Mouse (Mus musculus) inflammation-experienced regulatory T-cells, adult 6 months (primary cell): ENCODE data around the gene Zbtb5. TPM values are rescaled to one million over a fixed set of nuclear protein-coding genes. Genes with fewer than 3 reads are reported as not detected.
"Not testable (repeated sequence)": the region's sequence is repeated elsewhere in the genome, so short reads cannot be mapped to it uniquely, and the experiment has no call there.

ENCODE experiments used
- ATAC-seq: one replicate; pipeline ENCODE4 v1.8.0; 2017
- polyA plus RNA-seq, 3 experiments: library from polyadenylated mRNA; unstranded; fragments of 100-300 nt; shearing (Covaris generic); gene quantifications; one replicate each; pipeline ENCODE4 v1.2.1; 2017

The Zbtb5 gene
- polyA plus RNA-seq: 1 to 10 TPM; 7.5 to 9.2 (median 8.5) TPM

- ATAC-seq: peak; percentile 91
Measured at GRCm38 (mm10) chr4:45012105-45012975, at the start of gene Zbtb5. TSS of gene Zbtb5 (minus strand) at chr4:45012412.

- ATAC-seq: no peak
Measured at GRCm38 (mm10) chr4:45055451-45055850, 43.2 kb upstream of the Zbtb5 start.

DNA sequence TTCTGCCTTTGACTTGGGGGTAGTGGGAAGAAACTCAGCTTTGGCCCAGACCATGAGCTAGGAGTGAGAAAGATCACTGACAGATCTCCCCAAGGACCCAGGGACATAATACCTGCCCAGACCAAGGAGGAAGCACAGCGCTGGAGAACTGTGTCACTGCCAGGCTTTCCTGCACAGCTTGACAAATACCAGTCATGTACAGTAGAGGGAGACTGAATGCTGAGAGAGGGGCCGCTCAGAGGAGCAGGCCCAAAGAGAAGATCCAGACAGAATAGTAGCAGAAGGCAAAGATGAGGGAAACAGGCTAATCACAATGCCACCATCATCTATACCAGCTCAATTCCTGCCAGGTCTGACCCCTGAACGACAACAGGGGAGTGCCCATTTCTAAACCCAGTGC is 42.6 kb upstream of the Zbtb5 start:
- no peak for ATAC-seq

GRCm38 (mm10) chr4:45047956-45048355 is 35.7 kb upstream of the Zbtb5 start:
- ATAC-seq: no peak

DNA sequence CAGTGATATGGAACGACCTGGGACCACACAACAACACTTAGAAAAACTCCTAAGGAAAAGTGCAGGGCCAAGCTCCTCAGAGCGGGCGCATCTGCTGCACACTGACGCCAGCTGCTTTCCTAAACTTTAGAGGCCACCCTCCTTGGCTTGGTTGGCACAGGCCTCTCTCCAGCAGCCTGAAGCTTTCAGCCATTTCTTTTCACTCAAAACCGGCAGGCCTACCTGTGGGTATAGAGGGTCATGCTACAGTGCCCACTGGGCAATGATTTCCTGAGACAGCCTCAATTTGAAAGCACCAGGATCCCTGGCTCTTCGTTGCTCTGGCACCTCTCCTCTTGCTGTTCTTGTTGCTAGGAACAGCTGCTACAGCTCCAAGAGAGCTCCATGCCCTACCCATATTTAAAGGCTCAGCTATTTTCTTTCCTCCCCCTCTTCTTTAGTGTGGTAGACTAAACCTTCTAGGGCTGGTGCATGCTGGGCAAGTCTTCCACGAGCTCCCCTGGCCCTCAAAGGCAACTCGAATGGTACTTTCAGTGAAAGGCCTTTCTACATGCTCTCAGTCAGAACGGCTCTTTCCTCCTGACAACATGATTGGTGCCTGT is 35.2 kb upstream of the Zbtb5 start:
- no peak for ATAC-seq

DNA sequence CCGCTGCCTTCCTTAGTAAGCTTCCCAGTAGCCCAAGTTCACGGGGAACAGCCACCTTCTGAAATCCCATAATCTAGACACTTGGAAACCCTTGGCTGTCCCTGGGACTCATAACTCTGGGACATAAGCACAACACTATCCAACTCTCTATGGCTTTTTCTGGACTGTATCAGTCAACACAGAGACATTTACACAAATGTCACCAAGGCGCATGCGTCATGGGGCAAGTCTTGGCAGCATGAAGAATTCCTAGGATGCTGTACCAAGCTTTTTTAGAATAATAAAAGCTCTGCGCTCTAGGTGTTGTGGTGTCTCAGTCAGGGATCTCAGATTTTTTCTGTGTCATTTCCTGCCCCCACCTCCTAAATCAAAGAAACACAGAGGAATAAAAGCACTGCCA is 34.5 kb upstream of the Zbtb5 start:
- no peak for ATAC-seq

DNA sequence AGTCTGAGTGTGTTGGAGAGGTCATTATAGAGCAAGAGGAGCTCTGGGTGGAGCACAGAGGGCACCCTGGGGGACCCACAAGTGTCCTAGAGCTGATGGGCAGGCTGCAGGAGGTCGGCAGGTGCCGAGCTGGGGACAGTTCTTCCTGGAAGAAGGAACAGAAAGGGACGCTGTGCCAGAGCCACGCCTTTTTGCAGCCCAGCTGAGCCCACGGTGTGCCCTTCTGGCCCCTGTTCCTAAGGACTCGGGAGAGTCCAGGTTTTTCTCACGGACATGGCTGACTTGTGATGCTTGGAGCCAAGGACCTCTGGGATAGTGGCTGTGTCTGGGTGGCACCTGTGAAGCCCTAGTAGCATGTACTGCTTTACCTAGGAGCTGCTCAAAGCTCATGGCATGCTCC is 28.6 kb upstream of the Zbtb5 start:
- ATAC-seq: no peak

DNA sequence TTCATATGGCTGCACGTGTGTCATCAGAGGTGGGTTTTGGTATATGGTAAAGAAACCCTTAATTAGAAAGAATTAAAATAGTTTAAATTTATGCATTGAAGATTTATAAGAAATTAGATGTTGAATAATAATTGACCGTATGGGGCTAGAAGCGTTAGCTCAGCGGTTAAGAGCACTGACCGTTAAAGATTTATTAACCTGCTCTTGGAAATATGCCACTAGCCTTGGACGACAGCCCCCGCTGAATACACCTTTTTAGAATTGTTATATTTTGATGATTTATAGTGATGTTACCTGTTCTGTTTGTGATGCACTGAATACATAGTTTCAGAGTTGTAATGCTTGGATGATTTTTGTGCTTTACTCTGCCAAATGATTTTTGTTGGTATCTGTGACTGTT is 27.3 kb upstream of the Zbtb5 start:
- ATAC-seq: not testable (repeated sequence)

GRCm38 (mm10) chr4:45038879-45039278 is 26.7 kb upstream of the Zbtb5 start:
- ATAC-seq: not testable (repeated sequence)

DNA sequence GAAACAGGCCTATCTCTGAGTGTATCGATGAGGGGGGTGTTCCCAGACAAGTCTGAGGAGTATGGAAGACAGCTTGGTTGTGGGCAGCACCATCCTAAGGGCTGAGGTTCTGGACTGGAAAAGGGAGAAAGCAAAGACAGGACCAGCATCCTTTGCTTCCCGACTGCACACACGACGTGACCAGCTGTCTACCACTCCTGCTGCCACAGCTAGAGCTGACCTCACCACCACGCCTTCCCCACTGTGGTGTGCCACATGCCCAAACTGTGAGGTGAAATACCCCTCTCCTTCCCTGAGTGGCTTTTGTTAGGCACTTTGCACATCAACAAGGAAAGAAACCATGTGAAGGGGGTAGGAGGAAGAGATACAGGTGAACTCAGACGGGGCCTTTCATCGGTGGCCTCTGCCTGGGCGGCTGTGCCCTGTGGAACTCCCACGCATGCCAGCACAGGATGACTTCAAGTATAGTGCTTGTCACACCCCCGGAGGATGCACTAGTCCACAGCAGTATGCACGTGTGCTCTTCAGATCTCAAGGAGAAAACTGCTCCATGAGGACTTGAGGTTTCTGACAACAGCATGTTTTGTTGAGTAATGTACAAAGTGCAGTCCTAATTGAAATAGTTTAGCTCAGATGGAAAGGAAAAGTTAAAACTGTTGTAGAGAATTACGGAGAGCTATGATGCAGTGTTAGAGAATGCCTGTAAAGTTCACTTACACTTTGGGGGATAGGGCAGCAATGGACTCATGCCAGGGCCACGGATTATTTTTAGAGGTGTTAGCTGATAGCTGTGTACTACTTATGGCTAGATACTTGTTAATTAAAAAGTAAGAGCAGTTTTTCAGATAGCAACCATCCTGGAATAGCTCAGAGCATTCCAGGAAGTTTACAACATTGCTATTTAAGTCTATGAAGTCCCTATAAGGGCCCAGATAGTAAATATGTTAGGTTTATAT is 25.5 kb upstream of the Zbtb5 start:
- no peak for ATAC-seq

GRCm38 (mm10) chr4:45036571-45036970 is 24.4 kb upstream of the Zbtb5 start:
- ATAC-seq: no peak

- ATAC-seq: no peak
Measured at GRCm38 (mm10) chr4:45036048-45036447, 23.8 kb upstream of the Zbtb5 start.

DNA sequence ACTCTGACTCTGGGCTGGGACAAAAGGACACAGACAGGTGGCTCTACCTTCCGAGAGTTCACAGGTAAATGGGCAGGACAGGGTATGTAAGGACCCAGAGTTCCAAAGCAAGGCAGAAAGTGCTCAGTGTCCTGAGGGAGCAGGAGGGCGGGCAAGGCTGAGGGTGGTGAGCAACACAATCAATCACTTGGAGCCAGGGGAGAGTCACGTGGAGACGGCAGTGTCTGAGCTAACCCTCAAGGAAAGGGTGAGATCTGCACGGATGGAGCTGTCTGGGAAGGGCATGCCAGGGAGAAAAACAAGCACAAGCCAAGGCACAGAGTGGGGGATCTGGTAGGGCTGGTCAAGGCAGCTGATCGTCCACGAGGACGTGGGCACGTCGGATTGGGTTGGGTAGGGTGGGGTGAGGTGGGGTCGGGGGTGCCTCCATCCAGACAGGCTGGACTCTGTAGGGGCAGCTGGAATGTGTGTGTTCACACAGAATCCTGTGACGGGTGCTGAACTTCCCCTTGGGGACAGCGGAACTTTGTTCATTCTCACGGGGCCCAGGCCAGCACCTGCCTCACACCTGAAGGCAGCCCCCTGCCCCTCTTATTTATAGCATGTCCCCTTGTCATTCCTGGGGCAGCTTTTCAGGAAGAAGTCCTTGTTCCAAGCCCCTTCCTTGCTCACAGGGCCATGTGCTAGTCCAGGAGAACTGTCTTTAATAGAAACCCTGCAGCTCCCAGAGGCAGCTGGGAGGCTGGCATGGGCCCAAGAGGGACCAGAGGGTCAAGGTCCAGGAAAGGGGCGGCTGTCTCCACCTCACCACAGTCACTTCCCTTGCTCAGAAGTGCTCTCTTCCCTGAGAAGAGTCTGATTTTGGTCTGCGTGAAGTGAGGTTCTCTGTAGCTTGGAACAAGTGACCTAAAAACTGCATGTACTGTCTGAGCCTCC is 22.7 kb upstream of the Zbtb5 start:
- ATAC-seq: no peak

DNA sequence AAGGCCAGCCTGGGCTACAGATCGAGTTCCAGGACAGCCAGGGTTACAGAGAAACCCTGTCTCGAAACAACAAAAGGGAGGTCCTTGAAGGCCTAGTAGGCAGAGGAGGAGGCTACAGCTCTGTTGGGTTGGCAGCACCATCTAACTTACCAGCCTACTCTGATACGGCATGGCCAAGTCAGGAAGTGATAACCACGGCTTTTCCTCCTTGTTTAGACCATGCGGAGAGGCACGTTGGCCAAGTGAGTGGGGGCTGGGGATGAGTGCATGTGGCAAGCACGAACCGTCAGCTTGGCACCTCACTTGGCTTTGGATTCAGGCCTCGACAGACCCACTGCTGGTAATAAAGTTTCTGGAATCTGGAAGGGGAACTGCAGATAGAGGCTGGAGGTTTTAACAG is 20.4 kb upstream of the Zbtb5 start:
- ATAC-seq: no peak

DNA sequence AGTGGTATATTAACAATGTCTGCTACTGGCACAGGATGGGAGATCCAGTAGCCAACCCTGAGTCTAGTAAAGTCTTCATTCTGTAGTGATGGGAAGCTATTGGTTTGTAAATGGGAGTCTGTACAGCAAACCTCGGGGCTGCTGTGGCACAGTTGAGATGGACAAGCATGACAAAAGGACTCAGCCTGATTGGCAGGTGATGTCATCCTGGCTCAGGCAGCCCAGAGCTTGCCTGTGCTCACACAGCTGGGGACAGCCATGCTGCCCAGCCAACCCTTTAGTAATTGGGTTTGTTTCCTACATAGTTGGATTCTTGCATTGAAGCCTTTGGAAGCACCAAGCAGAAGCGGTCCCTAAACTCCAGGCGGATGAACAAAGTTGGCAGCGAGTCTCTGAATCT is 14.2 kb upstream of the Zbtb5 start:
- no peak for ATAC-seq

GRCm38 (mm10) chr4:45019009-45019408 is 6.8 kb upstream of the Zbtb5 start:
- ATAC-seq: no peak

- peak; percentile 96 for ATAC-seq
Measured at GRCm38 (mm10) chr4:45018452-45018980, 6.3 kb upstream of the Zbtb5 start, which contains the start of gene Polr1e. TSS of gene Polr1e (plus strand) at chr4:45018583.

DNA sequence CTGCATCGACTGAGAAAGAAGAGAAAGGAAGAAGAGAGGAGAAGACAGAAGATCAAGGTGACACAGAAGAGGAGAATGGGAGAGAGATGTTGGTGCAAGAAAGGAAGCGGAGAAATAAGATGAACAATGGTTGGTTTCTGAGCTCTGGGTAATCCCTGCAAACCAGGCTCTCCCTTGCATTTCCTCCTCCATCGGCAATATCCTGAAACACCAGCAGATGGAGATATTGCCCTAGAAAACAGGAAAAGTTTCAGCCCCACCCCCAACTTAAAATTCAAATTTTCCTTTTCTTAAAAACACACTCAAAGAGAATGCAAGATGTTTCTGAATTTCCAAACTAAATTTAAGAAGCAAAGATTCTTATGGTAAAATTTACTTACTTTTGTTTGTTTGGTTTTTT is 3.4 kb upstream of the Zbtb5 start:
- ATAC-seq: no peak

DNA sequence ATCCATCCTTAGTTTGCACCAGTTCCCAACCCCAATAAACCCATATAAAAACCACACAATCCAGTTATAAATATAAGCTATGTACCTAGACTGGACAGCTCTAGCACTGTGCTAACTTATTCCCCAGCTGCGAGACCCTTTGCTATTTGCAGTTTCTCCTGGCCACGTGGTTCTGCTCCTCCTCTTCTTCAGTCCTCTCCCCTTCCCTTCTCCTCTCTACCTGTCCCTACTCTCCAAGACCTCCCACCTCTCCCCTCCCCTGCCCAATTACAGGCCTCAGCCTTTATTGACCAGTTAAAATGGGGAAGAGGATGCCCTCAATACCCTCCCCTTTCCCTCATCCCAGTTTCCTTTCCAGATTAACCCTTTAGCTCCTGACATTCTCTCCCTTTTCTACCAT is 1.3 kb upstream of the Zbtb5 start:
- ATAC-seq: no peak

DNA sequence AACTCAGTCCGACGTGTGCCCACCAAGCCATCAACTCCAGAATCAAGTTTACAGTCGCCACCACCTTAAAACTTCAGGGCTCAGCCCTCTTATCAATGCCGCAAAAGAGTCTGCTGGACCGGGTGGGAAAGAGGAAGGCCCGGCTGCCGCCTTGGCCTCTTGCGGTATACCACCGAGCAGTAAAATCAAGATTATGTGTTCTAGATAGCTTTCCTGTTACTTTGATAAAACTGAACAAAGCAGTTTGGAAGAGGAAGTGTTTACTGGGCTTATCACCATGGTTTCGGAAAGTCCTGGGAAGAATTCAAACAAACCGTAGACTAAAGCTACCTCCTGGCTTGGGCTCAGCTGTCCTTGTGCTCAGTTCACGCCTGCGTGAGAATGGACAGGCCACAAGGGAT is 819 bp upstream of the Zbtb5 start:
- no peak for ATAC-seq

DNA sequence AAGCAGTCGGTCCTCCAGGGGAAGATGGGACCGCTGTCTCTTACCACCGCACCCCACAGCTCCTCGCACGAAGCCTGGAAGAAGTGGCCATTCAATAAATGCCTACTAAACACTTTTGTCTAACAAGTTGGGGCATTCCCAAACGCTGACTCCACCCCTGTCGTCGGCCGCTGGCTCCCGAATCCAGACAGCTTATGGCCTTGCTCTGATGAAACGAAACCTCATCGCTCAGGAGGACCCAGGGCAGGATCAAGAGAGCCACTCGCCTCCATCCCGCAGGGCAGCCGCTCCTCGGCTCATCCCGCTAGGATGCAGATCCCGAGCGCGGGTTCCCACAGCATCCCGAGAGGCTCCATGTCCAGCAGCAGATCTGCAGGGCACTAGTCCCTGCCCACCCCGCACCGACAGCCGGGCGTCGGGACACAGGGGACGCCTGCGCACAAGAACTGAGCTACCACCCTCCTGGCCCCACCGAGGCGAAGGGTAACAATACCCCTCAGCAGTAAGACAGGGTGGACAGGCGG is 569 bp downstream of the Zbtb5 start:
- ATAC-seq: peak; percentile 0
